Mouse (Mus musculus): ENCODE results near the gene Vrk3.
"Not testable (repeated sequence)": the region's sequence is repeated elsewhere in the genome, so short reads cannot be mapped to it uniquely, and the experiment has no call there.

Gene Vrk3

DNA sequence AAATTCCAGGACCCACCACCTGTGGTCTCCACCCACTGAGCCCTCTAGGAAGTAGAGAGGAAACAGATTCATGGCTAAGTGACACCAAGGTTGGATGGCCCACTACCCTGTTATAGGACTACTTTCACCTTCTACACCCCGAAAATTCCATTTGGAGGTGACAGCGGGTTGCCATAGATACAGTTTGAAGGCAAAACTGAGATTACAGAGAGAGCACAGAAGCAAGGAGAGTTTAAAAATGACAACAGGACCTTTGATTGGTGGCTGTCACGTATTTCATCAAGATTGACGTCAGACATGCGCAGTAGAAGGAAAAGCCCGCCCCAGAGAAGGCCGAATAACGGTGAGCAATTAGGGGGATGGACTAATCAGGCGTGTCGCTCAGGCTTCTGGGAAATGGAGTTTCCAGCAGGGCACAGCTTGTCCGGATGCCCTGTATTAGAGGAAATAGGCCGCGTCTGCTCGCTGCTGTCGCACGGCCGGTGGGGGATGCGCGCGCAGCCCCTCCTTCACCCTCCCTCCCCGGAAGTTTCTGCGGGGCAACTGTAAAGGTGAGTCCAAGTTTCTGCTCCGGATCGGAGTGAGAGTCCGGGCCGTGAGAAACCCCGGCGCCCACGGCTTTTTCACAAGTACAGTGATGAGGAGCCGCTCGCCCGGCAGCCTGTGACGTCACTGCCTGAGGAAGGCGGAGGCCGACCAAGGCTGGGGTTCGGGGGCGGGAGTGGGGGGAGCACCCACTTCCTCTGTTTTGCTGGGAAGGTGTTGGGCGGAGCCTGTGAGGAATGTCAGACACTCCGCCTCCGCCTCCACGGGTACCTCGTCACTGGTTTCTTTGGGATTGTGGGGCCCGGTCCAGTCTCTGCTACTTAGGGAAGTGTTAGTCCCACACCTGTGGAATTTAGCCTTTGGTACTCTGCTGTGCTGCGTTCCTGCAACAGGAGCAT lies at the start of gene Vrk3:
TSS of gene Vrk3 (plus strand) at position 313 of the 944 bp plus-strand sequence.
- peak; percentile 93 for DNase-seq (ENCODE audit: low read depth, low spot score)

DNA sequence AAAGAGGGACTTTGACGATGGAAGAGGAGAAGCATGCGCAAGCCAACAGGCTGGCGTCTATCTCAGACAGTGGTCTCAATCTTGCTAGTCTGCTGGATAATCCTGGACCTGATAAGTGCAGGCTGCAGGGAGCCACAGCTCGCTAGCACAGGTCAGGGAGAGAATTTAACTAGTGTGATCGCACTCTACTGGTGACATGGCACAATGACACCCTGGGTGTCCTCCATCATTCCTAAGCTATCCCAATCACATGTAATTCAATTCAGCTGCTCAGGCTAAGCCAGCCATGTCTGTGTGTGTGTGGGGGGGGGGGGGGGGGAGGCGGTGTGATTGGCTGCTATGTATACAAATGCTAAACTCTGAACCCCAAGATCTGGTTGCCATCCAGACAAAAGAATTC lies 46.3 kb upstream of the Vrk3 start:
- no peak for DNase-seq (ENCODE audit: low read depth, low spot score)

GRCm38 (mm10) chr7:44702985-44703384 lies 45.2 kb upstream of the Vrk3 start:
- DNase-seq (ENCODE audit: low read depth, low spot score), result no peak

GRCm38 (mm10) chr7:44704363-44704762 lies 43.9 kb upstream of the Vrk3 start:
- no peak for DNase-seq (ENCODE audit: low read depth, low spot score)

- no peak for DNase-seq (ENCODE audit: low read depth, low spot score)
These were observed 43.1 kb upstream of the Vrk3 start for GRCm38 (mm10) chr7:44705086-44705485.

GRCm38 (mm10) chr7:44706322-44706721 lies 41.9 kb upstream of the Vrk3 start:
- DNase-seq (ENCODE audit: low read depth, low spot score), result no peak

DNA sequence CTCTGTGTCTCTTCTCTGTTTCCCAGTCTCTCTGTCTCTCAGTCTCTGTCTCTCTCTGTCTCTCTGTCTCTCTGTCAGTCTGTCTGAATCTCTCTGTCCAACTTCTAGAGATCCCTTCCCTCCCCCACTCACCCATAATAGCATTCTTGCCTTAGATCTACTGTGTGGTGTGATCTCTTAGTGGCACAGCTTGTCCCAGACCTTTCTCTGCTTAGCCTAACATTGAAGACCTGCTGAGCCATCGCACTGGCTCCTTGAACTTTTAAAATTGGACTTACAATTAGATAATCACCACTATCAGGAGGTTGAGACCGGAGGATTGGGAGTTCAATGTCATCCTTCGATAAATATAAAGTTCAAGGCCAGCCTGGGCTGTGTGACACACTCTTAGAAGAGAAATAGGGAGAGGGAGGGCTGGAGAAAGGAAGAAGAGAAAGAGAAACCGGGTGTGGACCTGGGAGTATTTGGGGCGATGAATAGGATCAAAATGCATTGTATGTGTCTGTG lies 41.0 kb upstream of the Vrk3 start:
- DNase-seq (ENCODE audit: low read depth, low spot score), result no peak

GRCm38 (mm10) chr7:44708093-44708492 lies 40.1 kb upstream of the Vrk3 start:
- not testable (repeated sequence) for DNase-seq (ENCODE audit: low read depth, low spot score)

- peak; percentile 50 for DNase-seq (ENCODE audit: low read depth, low spot score)
These were observed 39.6 kb upstream of the Vrk3 start, which contains the start of gene Izumo2 for GRCm38 (mm10) chr7:44708574-44708973. Izumo2 (plus strand) TSS chr7:44708742.

DNA sequence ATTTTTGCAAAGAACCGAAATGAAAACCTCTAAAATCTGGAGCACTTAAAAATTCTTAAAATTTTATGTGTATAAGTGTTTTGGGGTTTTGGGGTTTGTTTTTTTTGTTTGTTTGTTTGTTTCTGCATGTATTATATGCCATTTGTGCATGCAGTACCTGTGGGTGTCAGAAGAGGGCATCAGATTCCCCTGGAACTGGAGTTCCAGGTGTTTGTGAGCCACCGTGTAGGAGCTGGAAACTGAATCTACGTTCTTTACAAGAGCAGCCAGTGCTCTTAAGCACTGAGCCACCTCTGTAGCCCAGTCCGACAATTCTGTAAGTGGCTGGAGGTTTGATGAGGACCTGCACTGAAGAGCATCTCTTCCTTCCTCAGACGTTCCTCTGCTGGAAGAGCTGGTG lies 38.3 kb upstream of the Vrk3 start:
- no peak for DNase-seq (ENCODE audit: low read depth, low spot score)

DNA sequence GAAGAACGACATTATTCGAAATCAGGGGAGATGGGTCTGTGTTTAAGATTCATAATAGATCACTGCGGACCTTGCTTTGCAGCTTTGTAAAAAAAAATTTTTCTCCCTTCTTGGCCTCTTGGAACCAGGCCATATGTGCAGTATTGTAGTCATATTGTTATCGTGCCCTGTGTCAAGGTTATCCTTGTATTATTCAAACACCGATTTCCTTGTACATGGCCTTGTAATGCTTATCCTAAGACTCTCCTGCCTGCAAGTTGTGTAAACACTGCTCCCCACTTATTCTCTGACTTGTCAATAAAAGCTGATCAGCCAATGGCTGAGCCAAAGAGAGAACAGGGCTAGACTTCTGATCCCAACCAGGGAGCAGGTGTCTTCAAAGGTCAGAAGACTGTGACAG lies 26.2 kb upstream of the Vrk3 start:
- no peak for DNase-seq (ENCODE audit: low read depth, low spot score)

DNA sequence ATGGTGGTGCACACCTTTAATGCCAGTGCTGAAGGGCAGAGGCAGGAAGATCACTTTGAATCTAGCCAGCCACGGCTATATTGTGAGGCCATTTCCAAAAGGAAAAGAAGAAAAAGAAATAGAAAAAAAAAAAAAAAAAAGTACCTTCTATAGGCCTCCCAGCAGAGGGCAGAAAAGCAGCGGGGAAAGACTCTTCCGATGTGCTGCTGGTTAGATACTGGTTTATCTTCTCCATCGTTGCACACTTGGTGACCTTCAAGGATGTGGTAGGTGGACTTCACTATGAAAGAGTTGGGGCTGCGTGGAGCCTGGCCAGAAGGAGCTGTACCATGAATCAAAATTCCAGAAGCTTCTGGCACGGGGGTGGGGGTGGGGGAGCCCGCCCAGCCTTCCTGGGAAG lies 23.9 kb upstream of the Vrk3 start:
- DNase-seq (ENCODE audit: low read depth, low spot score), result no peak

DNA sequence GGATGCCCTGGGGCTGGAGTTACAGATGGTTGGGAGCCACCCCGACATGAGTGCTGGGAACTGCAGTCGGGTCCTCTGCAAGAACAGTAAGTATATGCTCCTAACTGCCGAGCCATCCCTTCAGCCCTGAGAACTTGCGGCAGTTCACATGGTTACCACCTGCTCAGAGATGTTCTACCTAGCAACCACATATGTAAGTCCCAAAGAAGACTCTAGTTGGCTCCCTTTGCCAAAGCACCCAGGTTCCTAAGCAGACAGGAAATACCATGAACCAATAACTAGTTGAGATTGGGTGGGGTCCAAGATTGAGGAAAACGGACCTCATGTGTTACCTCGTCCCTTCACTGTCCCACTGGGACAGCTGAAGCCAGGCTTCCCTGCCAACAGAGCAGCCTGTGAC lies 21.9 kb upstream of the Vrk3 start:
- DNase-seq (ENCODE audit: low read depth, low spot score), result no peak

DNA sequence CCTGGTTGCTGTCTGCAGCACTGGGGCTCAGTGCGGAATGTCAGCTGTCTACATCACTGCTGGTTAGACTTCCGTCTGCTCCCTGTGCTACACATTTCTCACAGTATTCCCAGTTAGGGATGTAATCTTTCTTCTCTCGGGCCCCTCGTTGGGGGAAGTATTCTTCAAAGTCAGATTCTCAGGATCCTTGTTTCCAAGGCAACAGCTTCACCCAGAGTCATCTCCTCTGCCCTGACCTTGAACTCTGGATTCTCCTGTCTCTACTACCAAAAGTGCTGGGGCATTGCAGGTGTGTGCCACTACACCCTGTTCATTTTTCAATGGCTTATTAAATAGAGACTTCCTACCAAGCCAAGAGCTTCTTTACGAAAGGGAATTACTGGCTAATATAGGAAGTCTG lies 21.1 kb upstream of the Vrk3 start:
- DNase-seq (ENCODE audit: low read depth, low spot score), result no peak

DNA sequence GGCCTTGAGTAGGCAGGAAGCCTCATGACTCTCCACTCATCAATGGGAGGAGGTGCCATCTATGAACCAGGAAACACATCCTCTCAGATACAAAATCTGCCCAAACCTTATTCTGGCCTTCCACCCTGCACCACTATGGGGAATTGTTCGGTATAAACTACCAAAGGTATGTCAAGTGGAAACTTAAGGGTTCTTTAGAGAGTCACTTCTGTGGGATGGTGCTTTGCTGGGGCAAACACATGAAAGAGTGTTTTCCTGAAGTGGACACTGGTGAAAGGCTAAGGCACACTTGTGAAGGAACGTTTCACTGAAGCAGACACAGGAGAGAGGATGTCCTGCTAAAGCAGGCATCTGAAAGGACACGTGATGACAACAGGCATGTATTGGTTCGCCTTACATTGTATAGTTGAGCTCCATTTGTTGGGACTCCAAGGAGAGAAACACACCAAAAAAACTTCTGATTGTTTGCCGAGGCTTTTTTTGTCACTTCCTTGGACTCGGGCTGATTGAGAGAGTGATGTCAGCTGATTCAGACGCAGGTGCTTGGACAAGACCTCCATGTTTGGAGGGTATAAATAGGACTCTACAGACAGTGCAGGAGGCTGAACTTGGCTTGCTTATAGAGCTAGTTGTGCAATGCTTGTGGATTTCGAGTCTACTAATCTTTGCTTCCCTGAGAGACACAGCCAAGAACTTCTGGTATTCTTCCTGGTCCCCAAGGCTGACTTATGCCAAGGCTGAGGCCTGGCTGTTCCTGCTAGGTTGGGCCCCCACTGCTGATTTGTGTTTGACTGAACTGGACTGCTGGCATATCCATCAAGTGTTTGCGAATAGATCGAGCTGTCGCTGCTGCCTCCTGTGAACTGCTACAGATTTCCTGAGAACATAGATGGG lies 19.9 kb upstream of the Vrk3 start:
- DNase-seq (ENCODE audit: low read depth, low spot score), result no peak

DNA sequence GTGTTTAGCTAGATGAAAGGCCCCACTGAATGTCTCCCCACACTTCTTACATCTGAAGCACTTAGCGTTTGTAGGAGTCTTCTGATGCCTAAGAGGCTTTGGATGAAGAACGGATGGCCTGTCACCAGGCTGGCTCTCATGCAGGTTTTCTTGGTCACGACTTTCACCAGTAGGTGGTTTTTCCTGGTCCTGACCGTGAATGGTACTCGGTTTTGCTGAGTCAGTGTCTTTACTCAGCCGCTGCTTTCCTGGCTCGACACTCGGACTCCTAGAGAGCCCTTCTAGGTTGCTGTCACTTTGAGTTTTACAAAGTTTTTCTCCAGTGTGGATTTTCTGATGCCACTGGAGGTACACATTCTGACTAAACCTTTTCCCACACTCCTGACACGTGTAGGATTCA lies 14.5 kb upstream of the Vrk3 start:
- DNase-seq (ENCODE audit: low read depth, low spot score), result no peak

DNA sequence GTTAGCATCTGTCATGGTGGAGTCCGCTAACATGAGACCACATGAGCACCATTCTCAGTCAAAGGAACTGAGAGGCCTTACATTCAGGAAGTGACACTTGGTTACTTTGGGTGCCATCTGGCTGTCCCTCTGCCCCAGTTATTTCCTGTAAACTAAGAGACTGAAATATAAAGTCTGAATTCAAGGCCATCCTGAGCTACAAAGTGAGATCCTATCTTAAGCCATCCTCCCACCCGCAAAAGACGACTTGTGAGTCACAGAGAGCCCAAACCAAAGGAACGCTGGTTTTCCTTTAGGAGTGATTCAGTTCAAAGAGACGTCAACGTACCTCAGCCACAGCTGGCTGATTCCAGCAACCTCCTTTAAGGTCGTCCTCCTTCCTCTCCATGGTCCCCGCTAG lies 6.9 kb upstream of the Vrk3 start:
- DNase-seq (ENCODE audit: low read depth, low spot score), result no peak

- no peak for DNase-seq (ENCODE audit: low read depth, low spot score)
These were observed 3.9 kb upstream of the Vrk3 start for GRCm38 (mm10) chr7:44744270-44744669.

DNA sequence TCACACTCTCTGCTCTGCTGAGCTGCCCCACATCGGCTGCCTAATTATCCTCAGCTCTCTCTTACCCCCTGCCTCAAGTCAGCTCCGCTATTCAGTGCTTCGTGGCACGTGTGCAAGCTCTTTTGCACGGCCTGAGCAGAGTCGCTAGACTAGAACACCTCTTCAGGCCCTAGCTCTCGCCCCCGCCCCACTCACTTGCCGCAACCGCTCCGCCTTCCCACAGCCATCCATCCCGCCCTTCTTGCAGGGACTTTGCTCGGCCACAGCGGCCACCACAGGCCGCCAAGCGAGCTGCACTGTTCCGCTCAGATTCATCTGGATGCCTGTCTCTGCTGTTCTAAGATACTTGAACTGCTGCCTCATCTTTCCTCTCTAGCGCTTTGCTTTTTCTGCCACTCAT lies 3.1 kb upstream of the Vrk3 start:
- peak; percentile 66 for DNase-seq (ENCODE audit: low read depth, low spot score)

DNA sequence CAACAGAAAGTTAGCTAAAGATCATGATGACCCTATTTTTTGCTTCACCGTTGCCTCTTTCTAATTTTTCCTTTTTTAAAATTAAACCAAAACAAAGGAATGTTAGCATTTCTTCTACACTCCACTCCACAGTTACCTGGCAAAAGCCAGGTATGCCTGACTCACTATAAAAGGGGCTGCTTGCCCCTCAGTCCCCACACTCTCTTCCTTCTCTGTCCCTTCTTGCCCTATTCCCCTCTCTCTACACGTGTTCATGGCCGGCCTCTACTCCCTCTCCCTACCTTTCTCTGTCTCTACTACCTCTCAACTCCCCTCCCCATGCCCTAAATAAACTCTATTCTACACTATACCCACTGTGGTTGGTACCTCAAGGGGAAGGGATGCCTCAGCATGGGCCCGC lies 1.1 kb upstream of the Vrk3 start:
- no peak for DNase-seq (ENCODE audit: low read depth, low spot score)

DNA sequence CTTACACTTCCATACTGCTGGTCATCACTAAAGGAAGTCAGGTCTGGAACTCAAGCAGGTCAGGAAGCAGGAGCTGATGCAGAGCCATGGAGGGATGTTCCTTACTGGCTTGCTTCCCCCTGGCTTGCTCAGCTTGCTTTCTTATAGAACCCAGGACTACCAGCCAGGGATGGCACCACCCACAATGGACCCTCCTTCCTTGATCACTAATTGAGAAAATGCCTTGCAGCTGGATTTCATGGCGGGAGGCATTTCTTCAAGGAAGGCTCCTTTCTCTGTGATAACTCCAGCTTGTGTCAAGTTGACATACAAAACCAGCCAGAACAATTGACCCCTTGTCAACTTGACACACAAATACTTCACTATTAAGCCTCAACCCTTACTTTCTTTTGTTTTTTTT lies 2.7 kb downstream of the Vrk3 start, which contains the start of gene Zfp473:
TSS of gene Zfp473 (minus strand) at position 101 of the 400 bp plus-strand sequence.
- not testable (repeated sequence) for DNase-seq (ENCODE audit: low read depth, low spot score)

GRCm38 (mm10) chr7:44757164-44757563 lies 9.0 kb downstream of the Vrk3 start:
- no peak for DNase-seq (ENCODE audit: low read depth, low spot score)

Measured in WW6 (cell line).